Mouse (Mus musculus) kidney, embryonic 14.5 days (tissue): ENCODE data around the gene Arl13b. TPM values are rescaled to one million over a fixed set of nuclear protein-coding genes. Genes with fewer than 3 reads are reported as not detected.
A peak's percentile ranks its signal among the peaks of the same experiment; 100 is the strongest.

Source experiments
- ATAC-seq: fragments of 200-750 bp; cut with Nextera tagmentation; 2 replicates; pipeline ENCODE4 v1.8.0; 2017; ENCODE audit warnings: moderate number of reproducible peaks, mild to moderate bottlenecking, moderate TSS enrichment, moderate library complexity; ENCODE audit not compliant: low FRiP score, low TSS enrichment
- H3K27ac ChIP-seq: fragments of 300-500 bp; sonication (generic); 2 replicates; pipeline ENCODE4 v1.5.1; 2014; ENCODE audit warnings: low read depth, mild to moderate bottlenecking, low read length, moderate library complexity, mixed read lengths
- H3K27me3 ChIP-seq: fragments of 300-500 bp; sonication (generic); 2 replicates; pipeline ENCODE4 v1.6.1; 2014; ENCODE audit warnings: mild to moderate bottlenecking, low read length; ENCODE audit not compliant: control insufficient read depth, insufficient read depth
- H3K36me3 ChIP-seq: fragments of 300-500 bp; sonication (generic); 2 replicates; pipeline ENCODE4 v1.6.1; 2014; ENCODE audit warnings: low read length, mixed read lengths; ENCODE audit not compliant: control insufficient read depth, insufficient read depth
- H3K4me1 ChIP-seq: fragments of 300-500 bp; sonication (generic); 2 replicates; pipeline ENCODE4 v1.6.1; 2014; ENCODE audit warnings: low read length, mixed read lengths; ENCODE audit not compliant: control insufficient read depth, insufficient read depth
- H3K4me2 ChIP-seq: fragments of 300-500 bp; sonication (generic); replicated peaks from 2 replicates; pipeline ENCODE4 v1.6.1; 2014; ENCODE audit warnings: low read depth, mild to moderate bottlenecking, low read length
- H3K4me3 ChIP-seq: fragments of 300-500 bp; sonication (generic); 2 replicates; pipeline ENCODE4 v1.5.1; 2014; ENCODE audit warnings: mild to moderate bottlenecking, low read length
- H3K9ac ChIP-seq: fragments of 300-500 bp; sonication (generic); 2 replicates; pipeline ENCODE4 v1.6.1; 2014; ENCODE audit warnings: low read depth, mild to moderate bottlenecking, low read length, moderate library complexity
- H3K9me3 ChIP-seq: fragments of 300-500 bp; sonication (generic); 2 replicates; pipeline ENCODE4 v1.6.1; 2016; ENCODE audit warnings: low read length; ENCODE audit not compliant: control insufficient read depth
- WGBS: fragments of 180-500 bp; shearing (Covaris S2); extraction: QIAGEN DNeasy Blood & Tissue Kit; methylation state at CpG from one replicate; pipeline ENCODE4 v1.1.7; 2014; 5-methylcytosine and 5-hydroxymethylcytosine counted together
- polyA plus RNA-seq: library from polyadenylated mRNA; unstranded; fragments of >200 nt; fragmentation: Nextera tagmentation; extraction: Ambion mirVana; gene quantifications from 2 replicates; pipeline ENCODE4 v1.2.1, GENCODE M21; 2014

Gene Arl13b
- polyA plus RNA-seq, 1 experiment from 2014 or later = 19.0 TPM

GRCm38 (mm10) chr16:62832027-62832426 lies 14.8 kb downstream of the Arl13b start:
- no peak overlapping the region for H3K27ac ChIP-seq
- 86% methylated on average over 2 of the region's 2 CpGs for WGBS
- H3K4me1 ChIP-seq = no peaks in the 10 kb centered on the region
- H3K36me3 ChIP-seq = no peaks in the 10 kb centered on the region
- H3K27me3 ChIP-seq = no peaks in the 10 kb centered on the region
- no peak overlapping the region for H3K9ac ChIP-seq
- H3K4me2 ChIP-seq = no peak overlapping the region
- H3K4me3 ChIP-seq = no peak overlapping the region
- no peaks in the 10 kb centered on the region for H3K9me3 ChIP-seq
- no peak for ATAC-seq

GRCm38 (mm10) chr16:62826156-62827001 lies 20.5 kb downstream of the Arl13b start:
- H3K9me3 ChIP-seq = no peaks in the 10 kb centered on the region
- ATAC-seq = peak; percentile 12; the same call in 1 of the 2 replicates
- 78% methylated on average over 12 of the region's 12 CpGs for WGBS
- no peak overlapping the region for H3K4me3 ChIP-seq
- H3K9ac ChIP-seq = no peak overlapping the region
- no peaks in the 10 kb centered on the region for H3K36me3 ChIP-seq
- no peaks in the 10 kb centered on the region for H3K27me3 ChIP-seq
- no peak overlapping the region for H3K4me2 ChIP-seq
- no peak overlapping the region for H3K27ac ChIP-seq
- no peaks in the 10 kb centered on the region for H3K4me1 ChIP-seq

- WGBS = 93% methylated on average over 6 of the region's 6 CpGs
- no peak overlapping the region for H3K27ac ChIP-seq
Observed at GRCm38 (mm10) chr16:62822472-62822871, 24.4 kb downstream of the Arl13b start.

GRCm38 (mm10) chr16:62814491-62814890 lies 32.3 kb downstream of the Arl13b start, which contains the start of gene Stx19:
Gene Stx19, plus strand, starts transcription at chr16:62814676.
- Histone ChIP-seq H3K9ac (no peak within 1 kb of the TSS), H3K9me3 (no peaks in the 10 kb centered on the region), H3K4me2 (no peak within 1 kb of the TSS), H3K36me3 (no peaks in the 10 kb centered on the region), H3K4me1 (no peaks in the 10 kb centered on the region), H3K4me3 (no peak within 1 kb of the TSS), H3K27ac (no peak within 1 kb of the TSS), H3K27me3 (no peaks in the 10 kb centered on the region)
- 86% methylated on average over 5 of the region's 5 CpGs for WGBS
- ATAC-seq = no peak

More at GRCm38 (mm10) chr16:62822472-62822871, 24.4 kb downstream of the Arl13b start:
- no peaks in the 10 kb centered on the region for H3K9me3 ChIP-seq
- no peak overlapping the region for H3K9ac ChIP-seq
- no peaks in the 10 kb centered on the region for H3K27me3 ChIP-seq
- H3K4me3 ChIP-seq = no peak overlapping the region
- no peak overlapping the region for H3K4me2 ChIP-seq
- ATAC-seq = no peak
- no peaks in the 10 kb centered on the region for H3K36me3 ChIP-seq
- no peaks in the 10 kb centered on the region for H3K4me1 ChIP-seq

- Histone ChIP-seq H3K9ac (no peak overlapping the region), H3K9me3 (no peaks in the 10 kb centered on the region), H3K4me1 (no peaks in the 10 kb centered on the region), H3K36me3 (no peaks in the 10 kb centered on the region), H3K27me3 (no peaks in the 10 kb centered on the region), H3K27ac (no peak overlapping the region), H3K4me2 (no peak overlapping the region), H3K4me3 (no peak overlapping the region)
- ATAC-seq = no peak
- WGBS = 90% methylated on average over 5 of the region's 5 CpGs
Observed at GRCm38 (mm10) chr16:62813790-62814189, 33.0 kb downstream of the Arl13b start.

GRCm38 (mm10) chr16:62810855-62811254 lies 36.0 kb downstream of the Arl13b start:
- Histone ChIP-seq H3K27ac (no peak overlapping the region), H3K9me3 (no peaks in the 10 kb centered on the region), H3K27me3 (no peaks in the 10 kb centered on the region), H3K4me2 (no peak overlapping the region), H3K4me3 (no peak overlapping the region), H3K4me1 (no peaks in the 10 kb centered on the region), H3K9ac (no peak overlapping the region), H3K36me3 (no peaks in the 10 kb centered on the region)
- WGBS = 88% methylated on average over 4 of the region's 4 CpGs
- no peak for ATAC-seq

GRCm38 (mm10) chr16:62807249-62807979 lies 39.4 kb downstream of the Arl13b start:
- ATAC-seq = peak; percentile 46; the same call in 1 of the 2 replicates
- Histone ChIP-seq H3K36me3 (peaks cover 4% of the 10 kb centered on the region; the same call in 1 of the 2 replicates), H3K4me3 (no peak overlapping the region), H3K27me3 (no peaks in the 10 kb centered on the region), H3K9ac (no peak overlapping the region), H3K27ac (no peak overlapping the region), H3K9me3 (no peaks in the 10 kb centered on the region), H3K4me2 (no peak overlapping the region), H3K4me1 (no peaks in the 10 kb centered on the region)
- WGBS = 62% methylated on average over 8 of the region's 8 CpGs

- no peak overlapping the region for H3K4me2 ChIP-seq
Observed at GRCm38 (mm10) chr16:62804621-62805020, 42.2 kb downstream of the Arl13b start.

GRCm38 (mm10) chr16:62799839-62800238 lies 47.0 kb downstream of the Arl13b start:
- no peak overlapping the region for H3K27ac ChIP-seq
- no peaks in the 10 kb centered on the region for H3K4me1 ChIP-seq
- no peak for ATAC-seq
- H3K9me3 ChIP-seq = no peaks in the 10 kb centered on the region
- H3K27me3 ChIP-seq = no peaks in the 10 kb centered on the region
- no peak overlapping the region for H3K4me3 ChIP-seq
- H3K36me3 ChIP-seq = peaks cover 20% of the 10 kb centered on the region; the same call in 1 of the 2 replicates
- 91% methylated on average over 3 of the region's 3 CpGs for WGBS
- no peak overlapping the region for H3K4me2 ChIP-seq
- no peak overlapping the region for H3K9ac ChIP-seq

More at GRCm38 (mm10) chr16:62804621-62805020, 42.2 kb downstream of the Arl13b start:
- H3K4me3 ChIP-seq = no peak overlapping the region
- no peak overlapping the region for H3K27ac ChIP-seq
- no peaks in the 10 kb centered on the region for H3K27me3 ChIP-seq
- H3K9ac ChIP-seq = no peak overlapping the region
- no peak for ATAC-seq
- H3K4me1 ChIP-seq = no peaks in the 10 kb centered on the region
- H3K9me3 ChIP-seq = no peaks in the 10 kb centered on the region
- 94% methylated on average over 3 of the region's 3 CpGs for WGBS
- peaks cover 16% of the 10 kb centered on the region; the same call in 1 of the 2 replicates for H3K36me3 ChIP-seq
